Mouse (Mus musculus): ENCODE results near the gene Elovl3. TPM values are rescaled to one million over a fixed set of nuclear protein-coding genes. Genes with fewer than 3 reads are reported as not detected.
"Not testable (repeated sequence)": the region's sequence is repeated elsewhere in the genome, so short reads cannot be mapped to it uniquely, and the experiment has no call there.

Elovl3 gene
- polyA plus RNA-seq, 1 experiment from 2014 or later = not detected

DNA sequence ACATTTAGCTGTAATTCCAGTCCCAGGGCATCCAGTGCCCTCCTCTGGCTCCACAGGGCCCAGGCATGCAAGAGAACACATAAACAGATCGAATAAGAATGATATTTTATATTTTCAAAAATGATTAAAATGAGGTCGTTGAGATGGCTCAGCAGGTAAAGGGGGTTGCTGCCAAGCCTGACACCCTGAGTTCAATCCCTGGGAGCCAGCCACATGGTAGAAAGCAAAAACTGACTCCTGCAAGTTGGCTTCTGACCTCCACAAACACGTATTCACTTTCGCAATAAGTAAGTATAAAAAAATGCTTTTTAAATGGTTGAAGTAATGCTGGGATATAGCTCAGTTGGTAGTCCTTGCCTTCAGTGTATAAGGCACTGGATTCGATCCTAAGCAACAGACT is 20.9 kb upstream of the Elovl3 start:
- H3K4me1 ChIP-seq = no peaks in the 10 kb centered on the region
- H3K36me3 ChIP-seq = no peaks in the 10 kb centered on the region
- no peak for ATAC-seq (replicated peaks; ENCODE audit: low FRiP score)
- H3K9me3 ChIP-seq (replicated peaks) = no peaks in the 10 kb centered on the region
- no peak overlapping the region for H3K9ac ChIP-seq
- no peak overlapping the region for H3K27ac ChIP-seq
- no peak overlapping the region for H3K4me3 ChIP-seq (replicated peaks)
- 86% methylated on average over 5 of the region's 5 CpGs for WGBS
- no peak overlapping the region for H3K4me2 ChIP-seq
- no peaks in the 10 kb centered on the region for H3K27me3 ChIP-seq

DNA sequence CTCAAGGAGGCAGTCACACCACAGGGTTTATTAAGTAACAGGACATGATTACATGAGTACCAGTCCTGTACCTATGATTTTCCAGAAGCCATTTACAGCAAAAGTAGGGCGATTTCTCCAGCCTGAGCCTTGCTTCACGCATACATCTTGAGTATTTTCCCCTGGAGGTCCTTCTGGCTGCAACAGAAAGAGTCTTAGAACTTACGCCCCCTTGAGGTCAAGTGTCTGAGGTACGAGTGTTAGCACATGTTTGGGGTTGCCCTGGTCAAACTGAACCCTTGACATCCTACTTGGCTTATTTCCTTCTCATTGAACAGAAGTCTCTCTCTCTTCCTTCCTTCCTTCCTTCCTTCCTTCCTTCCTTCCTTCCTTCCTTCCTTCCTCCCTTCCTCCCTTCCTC is 17.1 kb upstream of the Elovl3 start:
- no peak overlapping the region for H3K4me2 ChIP-seq
- ATAC-seq (replicated peaks; ENCODE audit: low FRiP score) = no peak
- no peak overlapping the region for H3K4me3 ChIP-seq (replicated peaks)
- H3K4me1 ChIP-seq = no peaks in the 10 kb centered on the region
- no peak overlapping the region for H3K9ac ChIP-seq
- no peak overlapping the region for H3K27ac ChIP-seq
- no peaks in the 10 kb centered on the region for H3K9me3 ChIP-seq (replicated peaks)
- 58% methylated on average over 4 of the region's 4 CpGs for WGBS
- no peaks in the 10 kb centered on the region for H3K27me3 ChIP-seq
- H3K36me3 ChIP-seq = no peaks in the 10 kb centered on the region

DNA sequence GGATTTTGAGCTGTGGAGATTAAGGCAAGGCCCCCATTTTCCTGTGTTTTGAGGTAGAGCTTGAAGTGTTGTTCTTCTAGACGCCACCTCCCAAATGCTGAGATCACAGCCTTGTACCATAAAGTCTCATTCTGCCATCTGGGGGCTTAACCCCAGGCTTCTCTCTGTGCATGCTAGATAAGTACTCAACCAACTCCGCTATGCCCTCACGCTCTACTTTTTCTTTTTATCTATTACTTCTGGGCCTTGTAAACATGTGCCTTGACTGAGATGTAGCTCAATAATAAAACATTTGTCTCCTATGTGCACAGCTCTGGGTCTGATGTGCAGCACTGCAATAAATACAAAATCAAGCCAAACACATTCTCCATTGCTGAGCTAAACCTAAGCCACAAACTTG is 12.2 kb upstream of the Elovl3 start:
- 92% methylated on average over 3 of the region's 3 CpGs for WGBS
- Histone ChIP-seq H3K9me3 (replicated peaks) (no peaks in the 10 kb centered on the region), H3K4me1 (no peaks in the 10 kb centered on the region), H3K4me3 (replicated peaks) (no peak overlapping the region), H3K27ac (no peak overlapping the region), H3K9ac (no peak overlapping the region), H3K27me3 (no peaks in the 10 kb centered on the region), H3K36me3 (no peaks in the 10 kb centered on the region), H3K4me2 (no peak overlapping the region)
- no peak for ATAC-seq (replicated peaks; ENCODE audit: low FRiP score)

DNA sequence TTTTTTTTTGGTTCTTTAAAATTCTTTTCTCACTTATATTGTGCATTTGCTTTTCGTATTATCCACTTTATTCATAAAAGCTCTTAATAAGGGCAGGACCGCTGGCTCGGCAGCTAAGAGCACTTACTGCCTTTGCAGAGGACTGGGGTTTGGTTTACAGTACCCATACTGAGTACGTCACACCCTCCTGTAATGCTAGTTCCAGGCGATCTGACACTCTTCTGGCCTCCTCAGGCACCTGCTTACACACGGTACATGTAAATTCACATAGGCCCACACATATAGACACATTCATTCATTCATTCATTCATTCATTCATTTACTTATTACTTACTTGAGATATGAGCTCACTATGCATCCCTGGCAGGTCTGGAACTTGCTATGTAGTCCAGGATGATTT is 10.8 kb upstream of the Elovl3 start:
- Histone ChIP-seq H3K27ac (no peak overlapping the region), H3K27me3 (0 out of 2 replicates have a peak, but pooled peaks cover 2% of the 10 kb centered on the region), H3K4me3 (replicated peaks) (no peak overlapping the region), H3K36me3 (no peaks in the 10 kb centered on the region), H3K9ac (no peak overlapping the region), H3K9me3 (replicated peaks) (no peaks in the 10 kb centered on the region), H3K4me2 (no peak overlapping the region), H3K4me1 (no peaks in the 10 kb centered on the region)
- ATAC-seq (replicated peaks; ENCODE audit: low FRiP score) = no peak
- WGBS = 79% methylated on average over 6 of the region's 6 CpGs

DNA sequence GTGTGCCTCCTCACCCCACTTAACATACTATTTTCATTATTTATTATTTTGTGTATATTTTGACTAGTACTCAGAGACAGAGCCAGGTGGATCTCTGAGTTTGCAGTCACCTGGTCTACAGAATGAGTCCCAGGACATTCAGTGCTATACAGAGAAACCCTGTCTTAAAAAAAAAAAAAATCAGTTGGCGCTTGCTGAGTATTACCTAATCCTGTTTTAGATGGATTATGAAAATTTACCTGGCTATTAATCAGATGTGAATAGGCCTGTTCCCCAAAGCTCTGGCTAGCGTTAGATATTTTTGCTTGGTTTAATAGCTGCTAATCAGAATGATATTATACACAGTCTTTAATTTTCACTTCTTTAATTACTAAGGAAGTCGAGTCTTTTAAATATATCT is 7.8 kb upstream of the Elovl3 start:
- H3K4me2 ChIP-seq = no peak overlapping the region
- no peak overlapping the region for H3K4me3 ChIP-seq (replicated peaks)
- no peak overlapping the region for H3K9ac ChIP-seq
- 87% methylated on average over 3 of the region's 3 CpGs for WGBS
- H3K4me1 ChIP-seq = no peaks in the 10 kb centered on the region
- H3K27ac ChIP-seq = no peak overlapping the region
- H3K9me3 ChIP-seq (replicated peaks) = no peaks in the 10 kb centered on the region
- H3K36me3 ChIP-seq = no peaks in the 10 kb centered on the region
- no peak for ATAC-seq (replicated peaks; ENCODE audit: low FRiP score)
- peaks cover 20% of the 10 kb centered on the region; the same call in 1 of the 2 replicates for H3K27me3 ChIP-seq

DNA sequence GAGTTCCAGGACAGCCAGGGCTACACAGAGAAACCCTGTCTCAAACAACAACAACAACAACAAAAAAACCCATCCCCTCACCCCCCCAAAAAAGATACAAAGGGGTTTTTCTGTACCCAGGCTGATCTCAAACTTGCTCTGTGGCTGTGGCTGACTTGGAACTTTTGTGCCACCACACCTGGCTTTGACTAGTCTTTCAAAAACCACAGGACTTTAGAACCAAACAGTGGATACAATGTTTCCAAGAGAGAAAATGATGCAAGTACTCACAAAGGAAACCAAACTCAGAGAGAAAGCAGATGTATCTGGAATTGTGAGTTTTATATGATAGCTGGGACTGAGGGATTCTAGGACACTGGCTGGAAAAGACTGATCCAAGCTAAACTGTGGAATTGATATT is 7.0 kb upstream of the Elovl3 start:
- no peak overlapping the region for H3K4me2 ChIP-seq

DNA sequence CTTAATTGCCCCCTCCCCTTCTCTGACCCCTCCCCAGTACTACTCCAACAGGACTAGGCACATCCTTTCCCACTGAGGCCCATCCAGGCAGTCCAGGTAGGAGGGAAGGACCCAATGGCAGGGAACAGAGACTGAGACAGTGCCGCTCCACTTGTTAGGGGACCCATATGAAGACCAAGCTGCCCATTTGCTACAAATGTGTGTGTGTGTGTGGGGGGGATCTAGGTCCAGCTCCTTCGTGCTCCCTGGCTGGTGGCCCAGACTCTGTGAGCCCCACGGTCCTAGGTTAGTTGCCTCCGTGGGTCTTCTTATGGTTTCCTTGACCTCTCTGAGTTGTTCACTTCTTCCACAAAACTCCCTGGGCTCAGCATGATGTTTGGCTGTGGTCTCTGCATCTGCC is 5.4 kb upstream of the Elovl3 start:
- H3K4me3 ChIP-seq (replicated peaks) = no peak overlapping the region
- no peak overlapping the region for H3K27ac ChIP-seq
- no peak for ATAC-seq (replicated peaks; ENCODE audit: low FRiP score)
- H3K9me3 ChIP-seq (replicated peaks) = no peaks in the 10 kb centered on the region
- no peak overlapping the region for H3K4me2 ChIP-seq
- 84% methylated on average over 4 of the region's 4 CpGs for WGBS
- no peaks in the 10 kb centered on the region for H3K4me1 ChIP-seq
- peaks cover 36% of the 10 kb centered on the region for H3K27me3 ChIP-seq
- H3K36me3 ChIP-seq = no peaks in the 10 kb centered on the region
- no peak overlapping the region for H3K9ac ChIP-seq

More for the DNA sequence above, 7.0 kb upstream of the Elovl3 start:
- no peaks in the 10 kb centered on the region for H3K36me3 ChIP-seq
- peaks cover 23% of the 10 kb centered on the region for H3K27me3 ChIP-seq
- H3K9me3 ChIP-seq (replicated peaks) = no peaks in the 10 kb centered on the region
- no peak overlapping the region for H3K27ac ChIP-seq
- ATAC-seq (replicated peaks; ENCODE audit: low FRiP score) = no peak
- H3K9ac ChIP-seq = no peak overlapping the region
- no peak overlapping the region for H3K4me3 ChIP-seq (replicated peaks)
- H3K4me1 ChIP-seq = no peaks in the 10 kb centered on the region

DNA sequence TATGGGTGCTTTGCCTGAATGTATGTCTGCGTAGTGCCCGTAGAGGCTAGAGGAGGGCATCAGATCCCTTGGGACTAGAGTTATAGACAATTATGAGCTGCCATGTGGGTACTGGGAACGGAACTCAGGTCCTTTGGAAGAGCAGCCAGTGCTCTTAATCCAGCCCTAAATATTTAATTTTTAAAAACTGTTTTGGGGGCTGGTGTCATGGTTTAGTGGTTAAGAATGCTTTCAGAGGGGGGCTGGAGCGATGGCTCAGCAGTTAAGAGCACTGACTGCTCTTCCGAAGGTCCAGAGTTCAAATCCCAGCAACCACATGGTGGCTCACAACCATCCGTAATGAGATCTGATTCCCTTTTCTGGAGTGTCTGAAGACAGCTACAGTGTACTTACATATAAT is 2.0 kb upstream of the Elovl3 start:
- ATAC-seq (replicated peaks; ENCODE audit: low FRiP score); H3K36me3 ChIP-seq; H3K27ac ChIP-seq; H3K4me3 ChIP-seq (replicated peaks); H3K9ac ChIP-seq; H3K4me2 ChIP-seq; H3K4me1 ChIP-seq; H3K9me3 ChIP-seq (replicated peaks): not testable (repeated sequence)
- WGBS = 77% methylated on average over 6 of the region's 6 CpGs
- H3K27me3 ChIP-seq = peaks cover 70% of the 10 kb centered on the region

DNA sequence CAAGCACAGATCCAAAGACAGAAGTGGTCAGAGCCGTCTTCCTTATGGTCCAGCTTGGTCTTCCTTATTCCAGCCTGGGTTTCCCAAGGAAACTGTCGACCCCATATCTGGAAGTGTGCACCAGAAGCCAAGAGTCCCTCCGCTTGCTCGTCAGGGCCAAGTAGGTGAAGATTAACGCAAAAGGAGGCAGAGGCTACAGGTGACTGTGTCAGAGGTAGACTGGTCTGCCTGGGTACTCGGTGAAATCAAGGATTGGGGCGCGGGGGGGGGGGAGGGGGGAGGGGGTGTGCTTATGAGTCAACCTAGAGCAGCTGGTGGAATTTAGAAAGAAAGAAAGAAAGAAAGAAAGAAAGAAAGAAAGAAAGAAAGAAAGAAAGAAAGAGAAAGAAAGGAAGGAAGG is 414 bp upstream of the Elovl3 start:
- Histone ChIP-seq H3K9me3 (replicated peaks) (no peaks in the 10 kb centered on the region), H3K4me1 (peaks cover 17% of the 10 kb centered on the region), H3K36me3 (no peaks in the 10 kb centered on the region), H3K27ac (no peak overlapping the region), H3K27me3 (peaks cover 78% of the 10 kb centered on the region), H3K9ac (no peak overlapping the region), H3K4me3 (replicated peaks) (peak overlapping the region; percentile 36), H3K4me2 (peak overlapping the region; percentile 52)
- ATAC-seq (replicated peaks; ENCODE audit: low FRiP score) = no peak
- WGBS = 6% methylated on average over 8 of the region's 8 CpGs

DNA sequence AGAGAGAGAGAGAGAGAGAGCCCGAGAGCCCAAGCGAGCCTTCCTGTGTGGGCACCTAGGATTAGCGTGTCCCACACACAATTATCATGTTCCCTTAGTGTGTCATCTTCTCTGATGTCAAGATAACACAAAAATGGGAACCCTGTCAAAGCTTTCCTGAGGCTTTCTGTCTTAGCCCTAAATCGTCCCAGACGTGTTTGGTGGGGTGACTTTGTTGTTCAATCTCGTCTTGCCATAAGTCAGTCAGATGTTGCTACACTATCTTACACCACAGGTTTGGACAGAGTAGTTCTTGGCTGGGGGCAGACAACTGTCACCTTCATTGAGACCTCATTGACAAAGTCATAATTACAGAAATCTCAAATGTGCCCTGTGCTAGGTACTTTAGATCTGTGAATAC is 880 bp downstream of the Elovl3 start:
- 38% methylated on average over 6 of the region's 6 CpGs for WGBS
- ATAC-seq (replicated peaks; ENCODE audit: low FRiP score) = no peak
- H3K4me3 ChIP-seq (replicated peaks) = no peak overlapping the region
- no peaks in the 10 kb centered on the region for H3K36me3 ChIP-seq
- no peak overlapping the region for H3K27ac ChIP-seq
- peaks cover 83% of the 10 kb centered on the region for H3K27me3 ChIP-seq
- no peak overlapping the region for H3K4me2 ChIP-seq
- H3K9me3 ChIP-seq (replicated peaks) = no peaks in the 10 kb centered on the region
- no peak overlapping the region for H3K9ac ChIP-seq
- H3K4me1 ChIP-seq = peaks cover 29% of the 10 kb centered on the region

DNA sequence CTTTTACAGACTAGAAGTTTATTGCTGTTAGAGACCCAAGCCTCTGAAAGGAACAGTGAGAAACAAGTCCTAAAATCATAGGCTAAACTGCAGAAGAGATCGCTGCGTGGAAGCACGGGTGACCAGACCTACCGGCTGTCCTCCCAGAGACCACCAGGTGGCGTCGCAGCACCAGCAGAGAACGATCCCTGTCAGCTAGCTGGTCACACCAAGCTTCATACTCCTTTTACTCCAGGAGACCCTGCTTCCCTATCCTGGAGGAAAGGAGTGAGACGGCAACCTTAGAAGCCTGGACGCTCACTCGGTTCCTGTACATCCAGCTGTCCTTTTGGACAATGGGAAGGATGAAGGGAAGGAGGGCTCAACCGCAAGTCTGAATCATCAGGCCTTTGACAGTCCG is 3.6 kb downstream of the Elovl3 start:
- 1% methylated on average over 12 of the region's 12 CpGs for WGBS
- peak overlapping the region; percentile 56 for H3K4me3 ChIP-seq (replicated peaks)
- peaks cover 29% of the 10 kb centered on the region for H3K4me1 ChIP-seq
- H3K27me3 ChIP-seq = peaks cover 97% of the 10 kb centered on the region
- no peak overlapping the region for H3K27ac ChIP-seq
- no peaks in the 10 kb centered on the region for H3K36me3 ChIP-seq
- H3K9me3 ChIP-seq (replicated peaks) = no peaks in the 10 kb centered on the region
- H3K9ac ChIP-seq = 0 out of 2 replicates have a peak overlapping the region, but pooled peaks have one; percentile 33
- ATAC-seq (replicated peaks; ENCODE audit: low FRiP score) = peak; percentile 52
- peak overlapping the region; percentile 95 for H3K4me2 ChIP-seq

DNA sequence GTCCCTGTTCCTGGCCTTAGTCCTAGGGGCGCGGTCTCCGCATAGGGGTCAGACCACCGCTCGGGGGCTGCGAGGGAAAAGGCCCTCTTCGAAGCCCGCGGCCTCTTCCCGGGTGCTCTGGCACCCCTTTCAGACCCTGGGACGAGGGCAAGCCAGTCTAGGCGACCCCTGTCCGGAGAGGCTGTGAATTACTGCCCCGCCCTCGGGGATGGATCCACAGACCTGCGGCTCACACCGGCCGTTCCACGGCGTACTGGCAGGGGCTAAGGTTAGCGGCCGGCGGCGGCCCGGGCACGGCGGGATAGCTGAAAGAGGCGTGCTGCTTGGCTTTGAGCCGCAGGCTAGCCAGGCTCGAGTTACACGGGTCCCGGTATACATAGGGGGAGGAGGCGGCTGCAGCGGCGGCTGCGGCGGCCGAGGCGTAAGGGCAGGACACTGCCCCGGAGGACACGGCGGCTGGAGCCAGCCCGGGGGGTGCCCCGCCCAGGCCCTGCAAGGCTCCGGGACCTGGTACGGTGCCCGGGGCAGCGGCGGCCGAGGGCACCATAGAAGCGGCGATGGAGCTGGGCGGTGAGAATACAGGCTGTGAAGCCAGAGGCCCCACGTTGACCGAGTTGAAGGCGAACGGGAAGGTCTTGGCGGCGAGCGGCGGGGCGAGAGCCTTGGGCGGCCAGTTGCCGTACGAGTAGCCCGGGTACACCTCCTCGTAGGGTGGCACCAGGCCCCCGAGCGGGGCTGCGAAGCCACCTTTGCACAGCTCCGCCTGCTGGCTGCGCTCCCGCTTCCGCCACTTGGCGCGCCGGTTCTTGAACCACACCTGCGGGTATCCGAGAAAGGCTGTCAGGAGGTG is 4.3 kb downstream of the Elovl3 start:
- WGBS = under 1% methylated on average over 79 of the region's 79 CpGs

More for the DNA sequence above, 4.3 kb downstream of the Elovl3 start:
- Histone ChIP-seq H3K9me3 (replicated peaks) (no peaks in the 10 kb centered on the region), H3K27ac (no peak overlapping the region), H3K36me3 (no peaks in the 10 kb centered on the region), H3K4me3 (replicated peaks) (peak overlapping the region; percentile 56), H3K4me2 (peak overlapping the region; percentile 95), H3K4me1 (peaks cover 36% of the 10 kb centered on the region), H3K9ac (peak overlapping the region; percentile 33), H3K27me3 (peaks cover 97% of the 10 kb centered on the region)
- peak; percentile 74 for ATAC-seq (replicated peaks; ENCODE audit: low FRiP score)
